Mouse (Mus musculus) right cerebral cortex, adult 2 months (tissue): ENCODE measurements at regions not wholly inside any gene's neighbourhood (a gene's known extent, or its start where the extent isn't known, plus 50 kb on each side); places are given as distances from the start of the nearest gene placed in this dataset.
"Not testable (repeated sequence)": the region's sequence is repeated elsewhere in the genome, so short reads cannot be mapped to it uniquely, and the experiment has no call there.

Source experiments
- DNase-seq, 2 experiments: peaks; one replicate each; pipeline ENCODE4 v3.0.0; 2021 to 2022; ENCODE audit warnings: low spot score in 2 of 2

DNA sequence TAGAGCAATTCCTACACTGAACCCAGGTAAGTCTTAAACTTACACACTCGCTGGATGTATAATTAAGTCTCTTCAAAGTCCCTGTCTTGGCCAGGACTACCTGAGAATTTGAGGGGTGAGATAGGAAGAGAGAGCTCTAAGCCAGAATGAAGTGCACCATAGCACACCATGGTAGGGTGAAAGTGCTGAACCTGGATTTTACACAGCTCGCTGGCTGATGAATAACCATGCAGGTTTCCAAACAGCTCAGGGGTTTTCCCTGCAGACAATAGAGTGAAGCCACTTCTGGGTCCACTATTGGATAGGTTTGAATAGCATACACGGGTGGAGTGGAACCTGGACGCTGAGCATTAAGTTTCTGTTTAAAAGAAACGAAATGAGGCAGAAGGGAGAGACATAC, 180.7 kb upstream of the Plxna2 start:
- DNase-seq = no peak

GRCm38 (mm10) chr1:194435060-194435459, 183.0 kb upstream of the Plxna2 start:
- no peak for DNase-seq

GRCm38 (mm10) chr1:194428586-194428985, 189.4 kb upstream of the Plxna2 start:
- DNase-seq = no peak

- DNase-seq = no peak
Observed at GRCm38 (mm10) chr1:194426293-194426692, 191.7 kb upstream of the Plxna2 start.

DNA sequence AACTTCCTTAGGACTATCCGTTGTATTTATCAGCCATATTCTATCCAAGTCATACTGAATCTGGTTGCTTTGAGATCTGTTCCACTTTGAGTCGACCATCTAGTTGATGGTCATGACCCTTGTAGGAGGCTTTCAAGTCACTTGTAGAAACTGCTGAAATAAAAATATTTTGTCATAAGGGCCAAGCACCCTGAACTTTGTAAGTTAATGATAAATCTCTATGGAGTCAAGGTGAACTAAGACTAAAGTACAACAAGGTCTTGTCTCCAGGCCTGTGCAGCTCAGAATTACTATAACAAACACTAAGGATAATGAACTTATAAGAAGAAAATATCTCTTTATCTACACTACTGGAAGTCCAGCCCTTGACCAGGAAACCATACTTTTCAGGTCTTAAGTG, 193.8 kb upstream of the Plxna2 start:
- no peak for DNase-seq

GRCm38 (mm10) chr1:194412193-194412592, 205.8 kb upstream of the Plxna2 start:
- DNase-seq = no peak

DNA sequence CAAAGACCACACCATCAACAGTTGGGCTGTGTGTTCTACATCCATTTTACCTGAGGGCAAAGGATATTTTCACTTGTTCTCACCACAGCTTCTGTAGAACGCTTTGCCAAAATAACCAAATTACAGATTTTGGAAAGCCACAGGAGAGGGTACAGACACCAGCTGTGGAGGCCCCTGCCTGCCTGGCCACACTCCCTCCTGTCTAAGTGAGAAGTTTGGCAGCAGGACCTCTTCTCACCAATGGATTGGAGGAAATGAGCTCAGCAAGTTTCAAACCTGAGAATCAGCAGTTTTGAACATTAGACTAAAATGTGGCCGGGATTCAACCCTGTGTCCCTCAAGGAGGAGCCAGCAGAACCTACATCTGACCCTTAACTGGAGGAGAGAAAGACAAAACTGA, 206.2 kb upstream of the Plxna2 start:
- DNase-seq = no peak

- DNase-seq = no peak
Observed at GRCm38 (mm10) chr1:194399281-194399680, 218.7 kb upstream of the Plxna2 start.

DNA sequence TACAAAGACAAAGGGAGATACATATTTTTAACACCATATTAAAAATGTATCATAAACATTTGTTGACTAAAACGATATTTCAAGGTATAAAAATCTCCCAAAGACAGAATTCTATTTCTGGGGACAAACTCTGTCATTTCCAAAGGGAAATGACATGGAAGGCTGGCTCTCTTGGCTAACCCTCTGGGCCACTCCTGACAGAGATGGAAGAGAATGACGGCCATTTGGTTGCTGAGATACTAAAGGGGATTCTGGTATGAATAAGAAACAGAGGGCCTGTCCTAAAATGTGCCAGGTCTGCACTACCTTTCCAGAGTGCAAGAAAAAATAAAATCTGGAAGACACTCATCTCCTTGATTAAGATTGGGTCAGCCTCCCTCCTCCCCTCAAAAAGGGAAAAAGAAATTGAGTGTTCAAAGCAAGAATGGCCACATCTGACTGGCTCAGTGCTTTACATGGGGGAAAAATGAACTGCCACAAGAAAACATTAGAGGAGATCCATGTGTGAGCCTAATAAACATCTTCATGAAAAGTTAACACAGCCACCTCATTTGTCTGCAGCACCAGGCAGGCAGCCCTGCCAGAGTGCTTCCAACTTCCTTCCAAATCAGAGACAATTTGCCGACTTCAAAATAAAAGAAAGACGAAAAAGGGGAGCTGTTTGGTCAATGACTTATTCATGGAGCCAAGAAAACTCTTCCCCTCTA, 221.1 kb upstream of the Plxna2 start:
- DNase-seq = no peak

- DNase-seq = no peak
Observed at GRCm38 (mm10) chr1:194393720-194394119, 224.3 kb upstream of the Plxna2 start.

DNA sequence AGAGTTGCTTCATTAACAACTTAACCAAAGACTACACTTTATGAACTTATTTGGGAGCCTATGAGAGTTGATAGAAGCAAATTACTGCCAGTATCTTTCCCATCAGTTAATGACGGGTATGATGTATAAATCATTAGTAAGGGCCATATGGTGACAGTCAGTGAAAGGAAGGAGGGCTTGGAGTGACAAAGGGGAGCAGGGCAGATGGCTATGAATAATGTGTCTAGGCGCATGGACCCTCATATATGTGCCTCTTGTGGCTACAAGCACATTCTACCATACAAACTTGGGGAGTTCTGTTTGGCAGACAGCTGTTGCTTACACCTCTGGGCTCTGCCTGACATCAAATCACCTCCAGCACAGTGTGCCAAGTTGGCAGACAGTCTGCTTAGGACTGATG, 227.8 kb upstream of the Plxna2 start:
- DNase-seq = no peak

- DNase-seq = no peak
Observed at GRCm38 (mm10) chr1:194378135-194378534, 239.9 kb upstream of the Plxna2 start.

- not testable (repeated sequence) for DNase-seq
Observed at GRCm38 (mm10) chr1:194373511-194373910, 244.5 kb upstream of the Plxna2 start.

- no peak for DNase-seq
Observed at GRCm38 (mm10) chr1:194363917-194364316, 254.1 kb upstream of the Plxna2 start.

DNA sequence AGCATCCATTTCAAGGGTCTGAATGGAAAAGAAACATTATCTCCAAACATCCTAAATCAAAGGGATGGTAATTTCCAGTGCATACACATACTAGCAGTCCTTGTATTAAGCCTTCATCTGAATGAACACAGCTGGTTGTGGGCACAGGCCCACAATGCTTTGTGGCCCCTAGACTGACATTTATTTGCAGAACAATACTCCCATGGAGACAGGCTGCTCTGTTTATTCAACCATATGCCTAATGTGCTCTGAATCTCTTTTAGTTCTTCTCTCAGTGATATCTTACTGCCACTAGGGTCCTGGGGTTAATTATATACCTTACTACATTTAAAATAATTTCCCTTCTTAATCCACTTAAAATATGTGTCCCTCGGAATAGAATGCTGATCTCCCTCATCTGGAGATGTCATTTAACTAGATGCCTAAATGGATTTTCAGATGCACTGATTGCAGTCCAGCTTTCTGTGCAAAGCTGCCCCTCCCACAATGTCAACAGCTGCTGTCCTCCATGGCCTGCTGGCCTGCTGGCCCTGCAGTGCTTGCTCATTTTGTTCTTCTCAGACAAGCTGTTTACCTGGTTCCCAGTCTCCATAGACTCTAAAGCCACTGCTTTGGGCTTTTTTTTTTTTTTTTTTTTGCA, 254.8 kb upstream of the Plxna2 start:
- no peak for DNase-seq

GRCm38 (mm10) chr1:194362298-194362697, 255.7 kb upstream of the Plxna2 start:
- DNase-seq = no peak

DNA sequence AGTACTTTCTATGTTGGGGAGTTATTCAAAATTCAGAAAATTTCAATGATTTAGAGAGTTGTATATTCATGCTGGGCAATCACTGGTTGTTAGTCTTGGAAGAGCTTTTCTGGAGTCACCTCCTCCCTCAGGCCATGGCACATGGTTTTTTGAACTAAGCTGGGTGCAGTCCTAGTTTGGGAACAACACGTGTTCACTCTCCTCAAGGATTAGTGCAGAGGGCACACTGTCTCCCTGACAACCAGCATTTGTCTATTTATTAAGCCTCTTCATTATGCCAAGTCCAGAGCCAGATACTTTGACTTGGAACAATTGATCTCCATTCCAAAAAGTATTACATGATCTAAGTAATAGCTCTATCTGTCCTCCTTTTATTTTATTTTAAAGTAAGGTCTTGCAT, 256.7 kb upstream of the Plxna2 start:
- DNase-seq = no peak

GRCm38 (mm10) chr1:194354332-194355120, 263.5 kb upstream of the Plxna2 start:
- DNase-seq = no peak

- no peak for DNase-seq
Observed at GRCm38 (mm10) chr1:194345304-194346033, 272.5 kb upstream of the Plxna2 start.

DNA sequence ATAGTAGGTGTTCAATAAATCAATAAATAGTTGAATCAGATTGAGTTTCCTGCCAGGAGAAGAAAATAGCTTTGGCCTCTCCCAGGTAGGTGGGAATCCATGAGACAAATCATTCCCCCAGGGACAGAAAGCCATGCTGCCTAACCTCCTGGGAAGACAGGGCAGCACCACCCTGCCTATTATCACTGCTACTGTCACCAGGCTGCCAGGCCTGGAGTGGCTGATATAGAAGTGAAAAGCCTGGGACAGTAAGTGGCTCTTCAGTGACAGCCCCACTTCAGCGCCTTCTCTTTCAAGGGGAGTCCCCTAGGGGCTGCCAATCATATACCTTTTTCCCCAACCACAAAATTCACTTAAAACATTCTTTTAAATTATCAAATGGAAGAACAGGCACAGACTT, 275.4 kb upstream of the Plxna2 start:
- DNase-seq = no peak

DNA sequence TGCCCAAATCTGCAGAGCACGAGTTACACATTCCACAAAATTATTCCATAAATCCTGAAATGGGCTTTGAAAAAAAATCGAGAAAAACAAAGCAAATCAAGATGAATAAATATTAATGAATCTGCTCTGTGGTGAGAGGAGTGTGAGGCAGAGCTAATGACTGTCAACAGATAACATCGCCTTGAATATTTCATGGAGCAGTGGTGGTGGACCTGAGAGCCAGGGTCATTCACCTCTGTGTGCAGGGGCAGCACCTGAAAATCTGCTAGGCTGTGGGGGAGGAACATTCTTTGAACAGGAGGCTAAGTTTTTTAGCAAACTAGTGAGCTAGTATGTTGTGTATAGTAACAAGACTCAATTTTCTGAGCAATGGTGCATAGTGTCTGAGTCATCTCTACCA, 276.3 kb upstream of the Plxna2 start:
- no peak for DNase-seq
